Mouse (Mus musculus): ENCODE data around the gene Gga3.

Gga3 gene

DNA sequence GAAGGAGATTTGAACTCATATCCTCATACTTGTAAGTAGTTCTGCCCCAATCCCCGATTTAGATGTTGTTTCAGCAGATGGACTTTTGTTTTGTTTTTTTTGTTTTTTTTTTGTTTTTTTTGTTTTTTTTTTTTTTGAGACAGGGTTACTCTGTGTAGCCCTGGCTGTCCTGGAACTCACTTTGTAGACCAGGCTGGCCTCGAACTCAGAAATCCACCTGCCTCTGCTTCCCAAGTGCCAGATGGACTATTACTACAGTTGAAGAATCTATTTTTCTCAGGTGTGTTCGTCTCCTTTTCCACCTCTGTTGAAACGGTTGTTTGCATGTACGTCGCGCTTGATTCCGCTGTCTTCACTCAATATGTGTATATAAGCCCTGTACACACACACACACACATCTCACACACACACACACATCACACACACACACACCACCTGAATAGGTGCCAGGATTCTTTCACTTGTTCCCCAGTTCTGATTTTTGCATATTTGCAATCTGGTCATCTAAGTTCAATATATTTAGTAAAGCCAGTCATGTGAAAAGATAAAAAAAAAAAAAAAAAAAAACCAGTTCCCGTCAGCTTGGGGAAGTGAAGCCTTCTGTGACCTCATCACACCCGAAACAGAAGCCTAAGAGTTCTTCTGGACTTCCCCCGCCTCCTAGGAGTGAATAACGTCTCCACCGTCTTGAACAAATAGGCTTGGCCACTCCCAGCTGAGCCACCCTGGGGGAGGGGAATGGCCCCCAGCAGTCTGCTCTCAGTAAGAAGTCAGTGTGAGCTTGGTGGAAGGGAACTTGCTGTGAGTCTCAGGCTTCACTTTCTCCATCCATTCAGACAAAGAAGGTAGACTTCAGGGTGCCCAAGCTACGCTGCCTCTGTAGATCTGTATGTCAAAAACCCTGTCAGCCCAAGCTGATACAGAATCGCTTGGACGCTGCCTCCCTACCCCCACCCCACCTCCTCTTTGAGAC is 27.0 kb upstream of the Gga3 start:
- no peak for DNase-seq

DNA sequence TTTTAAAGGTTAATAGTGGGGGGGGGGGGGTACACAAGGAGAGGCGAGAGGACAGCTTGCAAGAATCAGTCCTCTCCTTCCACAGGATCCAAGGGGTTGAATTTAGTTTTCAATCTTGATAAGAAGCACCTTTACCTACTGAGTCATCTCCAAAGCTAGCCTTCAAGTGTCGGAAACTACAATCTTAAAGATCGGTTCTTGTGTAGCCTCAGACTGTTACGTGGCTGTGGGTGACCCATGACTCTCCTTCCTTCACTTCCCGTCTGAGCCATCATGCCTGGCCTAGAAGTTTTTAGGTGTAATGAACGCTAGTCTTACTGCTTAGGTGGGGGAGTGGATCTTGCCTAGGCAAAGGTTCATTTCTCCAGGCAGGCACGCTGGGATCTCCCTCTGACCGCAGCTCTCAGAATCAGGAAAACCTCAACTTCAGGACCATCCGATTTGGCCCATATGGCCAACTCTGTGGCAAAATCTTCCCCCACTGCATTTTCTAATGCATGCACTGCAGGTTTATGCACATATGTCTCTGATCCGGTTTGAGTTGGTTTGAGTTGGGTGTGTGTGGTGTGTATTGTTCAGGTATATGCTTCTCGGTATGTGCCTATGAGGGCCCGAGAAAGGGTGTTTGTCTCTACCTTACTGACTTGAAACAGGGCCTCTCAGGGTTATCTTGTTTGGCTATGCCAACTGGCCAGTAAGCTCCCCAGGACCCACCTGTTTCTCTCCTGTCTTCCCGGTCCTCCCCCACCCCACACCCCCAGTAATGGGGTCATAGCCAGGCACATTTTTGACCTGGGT is 26.1 kb upstream of the Gga3 start:
- DNase-seq = no peak

DNA sequence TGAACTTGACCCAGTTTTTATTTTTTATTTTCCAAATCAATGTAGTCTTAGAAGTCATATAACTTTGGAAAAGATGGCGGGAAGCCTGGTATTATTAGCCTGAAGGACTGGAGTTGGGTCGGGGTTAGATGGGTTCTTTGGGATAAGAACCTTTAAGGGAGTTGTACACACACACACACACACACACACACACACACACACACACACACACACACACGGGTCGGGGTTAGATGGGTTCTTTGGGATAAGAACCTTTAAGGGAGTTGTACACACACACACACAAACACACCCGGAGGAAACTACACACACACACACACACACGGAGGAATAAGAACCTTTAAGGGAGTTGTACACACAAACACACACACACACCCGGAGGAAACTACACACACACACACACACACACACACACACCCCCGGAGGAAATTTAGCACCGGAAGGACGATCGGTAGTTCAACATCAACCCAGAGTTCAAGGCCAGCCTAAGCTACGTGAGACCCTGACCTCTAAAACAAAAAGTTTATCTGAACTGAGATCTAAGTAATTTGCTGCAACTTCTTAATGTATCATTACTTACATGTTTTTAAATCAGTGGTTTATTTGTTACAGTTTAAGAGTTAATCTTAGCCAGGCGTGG is 24.7 kb upstream of the Gga3 start:
- DNase-seq = no peak

DNA sequence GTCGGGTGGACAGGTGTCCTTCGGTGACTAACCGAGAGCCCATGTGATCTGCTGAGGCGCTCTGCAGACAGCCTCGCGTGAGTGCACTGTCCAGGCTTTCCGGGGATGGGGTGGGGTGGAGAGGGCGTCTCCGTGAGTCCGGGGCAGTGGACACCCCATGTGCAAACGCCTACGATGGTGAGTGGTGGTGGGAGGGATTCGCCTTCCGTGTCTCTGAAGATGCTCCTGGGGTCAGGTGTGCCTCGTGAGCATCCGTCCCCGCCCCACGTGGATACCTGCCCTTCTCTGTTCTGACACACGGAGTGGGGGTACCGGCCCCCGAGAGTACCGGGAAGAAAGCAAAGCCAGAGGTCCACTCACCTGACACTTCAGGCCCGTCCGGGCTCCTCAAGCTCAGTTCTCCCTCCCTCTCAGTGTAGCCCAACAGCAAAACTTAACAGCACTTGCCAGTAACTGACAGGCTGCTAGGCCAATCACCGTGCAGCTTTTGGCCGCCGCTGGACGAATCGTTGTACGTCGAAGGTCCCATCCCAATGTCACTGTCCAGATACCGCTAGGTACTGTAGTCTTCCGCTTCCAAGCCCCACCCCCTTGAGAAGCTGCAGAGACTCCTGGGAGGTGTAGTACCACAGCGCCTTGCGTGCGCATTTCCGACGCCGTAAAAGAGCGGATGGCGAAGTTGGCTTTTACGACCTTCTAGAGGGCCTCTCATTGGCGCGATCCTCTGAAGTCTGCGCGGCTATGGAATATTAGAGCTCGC is 24.0 kb upstream of the Gga3 start, which contains the start of gene Slc25a19:
Gene Slc25a19, minus strand, starts transcription at position 591 of the 760 bp plus-strand sequence.
- peak; percentile 98 to 100 for DNase-seq

DNA sequence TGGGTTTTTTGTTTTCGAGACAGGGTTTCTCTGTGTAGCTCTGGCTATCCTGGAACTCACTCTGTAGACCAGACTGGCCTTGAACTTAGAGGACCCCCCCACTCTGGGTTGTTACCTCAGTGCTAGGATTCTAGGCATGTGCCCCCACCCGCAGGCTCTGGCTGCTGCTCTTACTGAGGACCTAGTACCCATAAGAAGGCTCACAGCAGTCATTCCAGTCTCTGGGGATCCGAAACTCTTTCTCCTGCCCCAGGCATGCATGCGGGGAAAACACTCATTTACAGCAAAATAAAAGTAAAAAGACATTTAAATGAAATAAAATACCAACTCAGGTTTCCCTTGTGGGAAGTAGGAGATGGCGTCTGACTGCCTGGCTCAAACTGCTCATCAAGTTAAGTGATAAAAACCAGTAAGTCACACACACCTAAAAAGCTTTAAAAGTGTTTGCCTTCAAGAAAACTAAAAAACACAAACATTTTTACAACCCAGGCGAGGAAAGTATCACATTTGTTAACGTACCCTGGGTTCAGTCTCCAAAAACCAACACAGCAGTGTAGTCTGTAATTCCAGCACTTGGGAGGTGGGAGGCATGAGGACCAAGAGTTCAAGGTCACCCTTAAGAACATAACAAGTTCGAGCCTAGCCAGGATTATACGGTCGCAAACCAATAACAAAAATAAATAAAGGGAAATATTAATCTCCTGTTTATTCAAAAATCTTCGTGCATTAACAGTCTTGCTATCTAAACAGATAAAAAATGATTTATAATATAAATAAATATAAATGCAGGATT is 23.2 kb upstream of the Gga3 start:
- DNase-seq = no peak

DNA sequence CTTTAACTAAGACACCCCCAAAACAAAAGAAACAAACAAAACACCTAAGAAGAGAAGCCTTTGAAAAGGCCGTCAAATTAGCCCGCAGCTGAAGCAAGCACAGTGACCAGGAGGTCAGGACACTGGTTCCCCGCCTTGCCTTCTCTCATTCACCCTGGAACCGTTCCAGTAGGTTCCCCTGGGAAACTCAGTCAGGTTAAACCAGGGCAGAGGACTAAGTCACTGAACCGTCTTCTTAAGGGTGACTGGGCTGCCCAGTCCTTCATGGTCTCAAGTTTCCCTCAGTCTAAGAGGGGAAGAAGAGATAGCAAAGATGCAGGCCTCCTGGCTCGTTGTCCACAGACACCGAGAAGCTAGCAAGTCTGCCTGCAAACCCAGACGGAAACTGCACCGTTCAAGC is 22.0 kb upstream of the Gga3 start:
- no peak for DNase-seq

DNA sequence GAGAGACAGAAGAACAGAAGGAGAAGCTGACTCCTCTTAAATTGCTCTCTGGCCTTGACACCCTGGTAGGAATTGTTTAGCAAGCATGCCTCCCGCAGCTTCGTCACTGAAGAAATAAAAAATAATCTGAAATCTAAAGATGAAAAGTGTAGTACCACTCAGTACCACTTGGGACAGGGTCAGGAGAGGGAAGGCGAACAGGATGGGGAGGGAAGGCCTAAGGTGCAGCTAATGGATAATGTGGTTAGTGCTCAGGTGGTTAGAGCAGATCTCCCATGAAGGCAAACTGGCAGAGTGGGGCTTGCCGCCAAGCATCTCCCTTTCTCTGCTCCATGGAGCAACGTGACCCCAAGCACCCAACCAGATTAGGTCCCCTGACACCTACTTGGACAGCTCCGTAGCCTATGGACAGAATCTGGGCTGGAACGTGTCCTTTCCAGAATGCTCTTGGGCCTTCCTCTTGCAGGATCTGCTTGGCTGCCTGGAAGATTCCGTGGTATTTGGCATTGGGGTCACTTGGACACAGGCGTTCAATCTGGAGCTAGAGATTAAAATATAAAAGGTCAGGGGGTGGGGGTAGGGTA is 19.7 kb upstream of the Gga3 start:
- DNase-seq = no peak

DNA sequence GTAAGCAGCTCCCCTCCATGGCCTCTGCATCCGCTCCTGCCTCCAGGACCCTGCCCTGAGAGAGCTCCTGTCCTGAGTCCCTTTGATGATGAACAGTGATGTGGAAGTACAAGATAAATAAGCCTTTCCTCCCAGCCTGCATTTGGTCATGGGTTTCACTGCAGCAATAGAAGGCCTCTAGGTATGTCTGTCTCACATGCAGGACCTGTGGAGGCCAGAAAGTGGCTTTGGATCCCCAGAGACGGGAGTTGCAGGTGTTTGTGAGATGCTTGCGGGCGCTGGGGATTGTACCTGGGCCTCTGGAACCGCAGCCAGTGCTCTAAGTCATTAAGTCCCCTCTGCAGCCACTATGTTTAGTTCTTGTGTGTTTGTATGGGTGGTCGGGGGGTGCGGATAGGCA is 16.1 kb upstream of the Gga3 start:
- DNase-seq = no peak

DNA sequence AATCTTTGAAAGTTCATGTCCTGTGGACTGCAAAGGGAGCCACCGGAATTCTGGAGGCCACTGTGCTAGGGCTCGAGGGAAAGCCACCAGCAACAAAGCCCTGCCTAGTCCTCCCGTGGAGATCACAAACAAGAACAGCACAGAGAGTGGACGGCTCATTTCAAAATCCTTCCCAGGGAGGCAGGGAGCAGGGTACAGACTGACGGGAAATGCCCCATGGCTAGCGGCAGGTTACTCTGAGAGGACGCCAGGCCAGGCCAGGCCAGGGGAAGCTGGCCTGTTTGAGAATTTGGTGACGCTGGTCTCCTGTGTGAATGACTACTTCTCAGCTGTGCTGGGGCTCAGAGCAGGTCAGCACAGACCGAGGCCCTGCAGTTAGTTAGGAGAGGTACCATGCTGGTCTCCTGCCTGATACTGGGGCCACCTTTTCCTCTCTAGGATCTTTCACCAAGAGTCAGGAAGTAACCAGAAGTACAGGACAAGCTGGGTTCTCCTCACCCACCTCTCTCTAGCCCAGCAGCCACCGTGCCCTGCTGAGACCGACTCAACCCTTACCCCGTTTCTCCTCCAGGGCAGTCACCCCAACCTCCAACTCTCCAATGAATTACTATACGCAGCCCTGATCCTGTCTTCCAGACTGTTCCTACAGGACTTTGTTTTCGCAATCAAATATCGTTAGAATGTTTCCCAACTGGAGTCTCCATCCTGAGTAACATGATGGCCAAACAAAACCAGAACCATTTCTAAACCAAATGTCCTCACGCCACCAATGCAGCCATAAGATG is 15.1 kb upstream of the Gga3 start:
- no peak for DNase-seq

DNA sequence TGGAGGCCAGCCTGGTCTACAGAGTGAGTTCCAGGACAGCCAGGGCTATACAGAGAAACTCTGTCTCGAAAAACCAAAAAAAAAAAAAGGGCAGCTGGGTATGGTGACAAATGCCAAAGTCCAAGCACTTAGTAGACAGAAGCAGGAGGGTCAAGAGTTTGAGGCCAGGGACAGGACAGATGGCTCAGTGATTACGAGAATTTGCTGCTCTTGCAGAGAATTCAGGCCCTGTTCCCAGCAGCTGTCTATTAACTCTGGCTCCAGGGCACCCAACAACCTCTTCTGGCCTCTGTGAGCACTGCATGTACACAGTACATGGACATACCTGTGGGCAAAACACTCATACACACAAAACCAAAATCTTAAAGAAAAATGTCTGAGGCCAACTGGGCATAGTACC is 14.2 kb upstream of the Gga3 start:
- no peak for DNase-seq

DNA sequence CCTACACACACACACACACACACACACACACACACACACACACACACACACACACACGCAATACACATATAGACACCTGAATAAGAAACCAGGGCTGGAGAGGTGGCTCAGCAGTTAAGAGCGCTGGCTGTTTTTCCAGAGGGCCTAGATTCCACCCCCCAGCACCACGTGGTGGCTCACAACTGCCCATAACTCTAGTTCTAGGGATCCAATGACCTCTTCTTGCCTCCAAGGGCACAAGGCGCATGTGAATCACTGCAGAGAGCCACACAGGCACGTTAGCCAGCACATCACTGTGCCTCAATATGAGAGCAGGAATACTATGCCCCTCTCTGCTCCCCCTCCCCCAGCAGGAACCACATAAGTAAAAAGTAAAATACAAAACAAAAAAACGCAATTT is 13.0 kb upstream of the Gga3 start:
- DNase-seq = no peak

DNA sequence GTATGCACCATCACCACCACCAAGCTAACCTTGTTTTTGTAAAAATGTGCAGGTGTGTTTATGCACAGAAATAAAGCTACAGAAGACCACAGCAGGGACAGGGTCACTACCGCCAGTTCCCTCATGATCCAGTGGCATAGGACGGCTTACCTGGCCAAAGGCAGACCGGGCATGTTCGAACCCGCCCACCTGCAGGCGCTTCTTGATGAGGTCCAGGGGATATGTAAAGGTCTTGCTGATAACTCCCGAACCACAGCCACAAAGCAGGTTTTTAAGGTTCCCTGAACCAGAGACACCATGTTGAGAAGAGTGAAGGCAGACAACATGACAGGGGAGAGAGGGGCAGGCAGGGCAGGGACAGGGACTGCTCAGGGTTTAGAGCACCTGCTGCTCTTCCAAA is 12.5 kb upstream of the Gga3 start:
- no peak for DNase-seq

DNA sequence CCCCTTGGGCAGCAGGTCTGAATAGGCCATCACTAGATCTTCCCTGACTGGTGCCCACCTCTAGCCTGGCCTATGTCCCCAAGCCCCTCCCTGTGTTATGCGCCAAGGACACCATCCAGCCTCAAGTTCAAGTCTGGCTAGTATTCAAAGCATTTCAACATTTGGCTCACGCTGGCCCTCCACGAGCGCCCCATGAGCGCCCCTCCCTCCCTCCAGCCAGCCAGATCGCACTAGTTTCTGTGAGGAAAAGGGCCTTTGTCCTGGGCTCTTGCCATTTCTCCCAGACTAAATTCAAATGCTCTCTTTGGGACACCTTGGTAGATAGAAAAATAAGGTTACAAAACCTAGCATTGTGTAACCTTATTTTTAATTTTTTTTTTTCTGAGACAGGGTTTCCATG is 12.0 kb upstream of the Gga3 start:
- no peak for DNase-seq

DNA sequence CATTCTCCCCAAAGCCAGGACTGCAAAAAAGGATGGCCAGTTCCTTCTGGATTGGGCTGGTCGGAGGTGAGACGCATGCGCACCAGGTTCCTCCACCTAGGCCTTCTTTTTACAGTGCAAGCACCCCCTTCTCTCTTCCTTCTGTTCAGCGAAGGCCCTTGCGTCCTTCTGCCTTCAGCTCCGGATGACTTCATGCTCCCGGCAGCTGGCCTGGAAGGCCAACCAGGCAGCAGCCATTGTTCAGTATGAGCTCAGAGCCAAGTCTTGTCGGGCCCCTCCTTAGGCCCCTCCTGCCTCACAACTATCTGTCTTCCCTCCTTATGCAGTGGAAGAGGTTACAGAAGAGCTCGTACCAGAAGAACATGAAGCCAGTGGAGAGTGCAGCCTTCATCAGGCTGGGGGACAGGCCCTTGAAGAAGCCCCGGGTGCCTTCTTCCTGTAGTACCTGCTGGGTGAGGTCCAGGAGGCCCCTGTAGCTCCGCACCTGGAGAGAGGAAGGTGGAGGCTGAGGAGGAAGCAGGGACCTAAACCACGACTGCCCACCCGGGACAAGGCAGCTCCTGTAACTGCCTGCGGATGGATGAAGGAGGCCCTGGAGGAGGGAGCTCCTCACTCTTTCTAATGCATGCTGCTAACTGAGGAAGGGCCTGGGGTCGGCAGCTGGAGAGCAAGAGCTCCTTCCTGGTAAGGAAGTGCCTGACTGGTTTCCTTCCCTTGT is 11.4 kb upstream of the Gga3 start:
- no peak for DNase-seq

DNA sequence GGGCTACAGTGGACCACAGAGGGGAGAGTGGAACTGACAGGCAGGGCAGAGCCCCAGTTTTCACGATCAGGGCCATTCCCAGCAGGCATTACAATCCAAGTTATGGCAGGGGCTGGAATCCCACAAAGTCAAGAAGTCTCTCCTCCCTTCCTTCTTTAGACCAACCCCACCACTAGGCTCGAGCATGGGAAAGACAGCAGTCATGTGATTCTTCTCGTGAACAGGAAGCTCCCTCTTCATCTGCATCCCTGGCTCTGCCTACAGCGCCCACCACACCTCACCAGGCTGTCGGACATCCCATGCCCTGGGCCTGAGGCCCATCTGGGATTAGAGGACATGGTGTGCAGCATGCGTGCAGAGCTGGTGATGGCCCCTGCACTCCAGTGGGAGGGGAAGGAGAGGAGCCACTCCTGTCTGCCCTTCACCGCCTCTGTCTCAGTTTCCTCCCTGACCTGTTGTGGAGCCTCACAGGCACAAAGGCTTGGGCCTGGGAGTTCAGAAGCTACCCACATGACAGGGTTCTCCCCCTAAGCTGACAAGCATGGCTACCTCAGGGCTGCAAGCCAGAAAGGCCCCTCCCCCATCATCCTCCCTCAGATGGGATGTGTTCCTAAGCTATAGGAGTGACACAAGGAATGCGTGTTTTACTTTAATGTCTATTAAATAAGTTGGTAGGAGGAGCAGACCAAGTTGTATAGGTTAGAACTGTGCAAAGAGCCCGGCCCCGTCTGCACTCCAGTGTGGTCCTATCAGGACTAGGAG is 10.7 kb upstream of the Gga3 start:
- no peak for DNase-seq

DNA sequence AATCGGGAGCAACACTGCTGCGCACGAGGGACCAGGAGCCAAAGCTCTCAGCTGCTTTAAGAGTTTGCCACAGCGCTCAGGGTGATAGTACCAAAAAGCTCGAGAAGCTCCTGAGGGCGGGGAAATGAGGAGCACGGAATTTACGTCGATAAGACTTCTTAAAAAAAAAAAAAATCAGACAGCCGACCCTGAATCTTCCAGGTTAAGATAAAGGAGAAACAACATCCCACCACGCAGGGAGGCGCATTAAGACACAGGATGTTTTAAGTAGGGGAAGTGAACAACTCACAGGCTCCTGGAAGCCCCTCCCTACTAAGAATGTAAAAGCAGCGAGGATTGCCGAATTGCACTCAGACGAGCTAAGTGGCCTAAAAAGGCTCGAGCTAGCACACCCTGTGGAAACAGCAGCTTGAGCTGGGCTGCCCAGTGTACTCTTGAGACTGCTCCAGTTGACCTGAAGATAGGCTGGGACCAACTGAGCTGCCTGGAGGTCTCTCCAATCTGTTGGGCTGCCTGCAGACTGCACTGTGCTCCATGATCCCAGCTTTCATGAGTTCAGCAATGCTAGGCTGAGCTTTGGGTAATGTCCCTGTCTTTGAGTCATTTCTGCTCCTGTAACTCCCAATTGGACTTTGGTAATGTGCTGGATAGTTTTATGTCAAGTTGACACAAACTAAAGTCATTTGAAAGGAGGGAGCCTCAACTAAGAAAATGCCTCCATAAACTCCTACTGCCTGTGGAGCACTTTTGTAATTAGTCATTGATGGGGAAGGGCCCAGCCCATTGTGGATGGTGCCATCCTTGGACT is 9.5 kb upstream of the Gga3 start:
- no peak for DNase-seq

DNA sequence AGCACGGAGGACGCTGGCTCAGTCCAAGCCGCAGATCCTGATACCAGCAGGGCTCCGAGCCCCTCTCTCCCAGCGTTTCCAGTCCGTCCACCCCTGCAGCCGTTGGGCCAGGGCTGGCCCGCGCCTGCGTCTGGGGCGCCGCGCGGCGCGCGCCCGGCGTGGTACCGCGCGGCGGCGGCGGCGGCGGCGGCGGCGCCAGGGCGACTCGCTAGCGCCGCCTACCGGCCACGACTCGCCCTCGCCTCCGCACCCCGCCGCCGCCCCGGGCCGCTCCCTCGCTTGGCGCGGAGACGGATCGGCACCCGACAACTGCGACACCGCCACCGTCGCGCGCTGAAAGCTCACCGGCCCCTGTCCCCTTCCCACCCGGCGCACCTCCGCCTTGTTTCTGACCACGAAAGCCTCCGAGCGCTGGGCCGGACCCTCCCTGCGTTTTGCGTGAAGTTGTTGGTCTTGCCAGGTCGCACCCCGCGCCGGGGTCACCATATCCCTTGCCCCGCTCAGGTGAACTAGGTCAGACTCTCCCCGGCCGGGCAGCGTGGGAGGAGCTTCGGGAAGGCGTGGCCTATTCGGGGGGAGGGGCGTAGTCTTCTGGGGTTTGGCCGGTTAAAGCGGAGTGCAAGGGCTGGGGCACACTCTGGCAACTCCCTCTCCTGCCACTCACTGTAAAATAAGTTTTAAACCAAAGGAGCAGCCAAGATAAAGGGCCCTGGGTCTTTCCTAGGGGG is 8.7 kb upstream of the Gga3 start, which contains the start of gene Mif4gd:
Gene Mif4gd, minus strand, starts transcription at position 560 of the 728 bp plus-strand sequence.
- peak; percentile 92 for DNase-seq
